Mouse (Mus musculus) erythroblast, embryonic 14.5 days (primary cell): Measurements from ENCODE around the gene Tef. TPM values are rescaled to one million over a fixed set of nuclear protein-coding genes. Genes with fewer than 3 reads are reported as not detected.

Experiments
- H3K27me3 ChIP-seq: 2 replicates; pipeline ENCODE4 v1.6.1; 2012; ENCODE audit warnings: inconsistent platforms; ENCODE audit not compliant: control insufficient read depth
- H3K36me3 ChIP-seq: 2 replicates; pipeline ENCODE4 v1.6.1; 2012; ENCODE audit warnings: mild to moderate bottlenecking, inconsistent platforms; ENCODE audit not compliant: control insufficient read depth
- H3K4me1 ChIP-seq: 2 replicates; pipeline ENCODE4 v1.6.1; 2012; ENCODE audit warnings: inconsistent platforms; ENCODE audit not compliant: control insufficient read depth
- H3K4me3 ChIP-seq: replicated peaks from 2 replicates; pipeline ENCODE3; 2012; ENCODE audit warnings: moderate library complexity, mild to moderate bottlenecking, inconsistent platforms
- H3K9me3 ChIP-seq: 2 replicates; pipeline ENCODE4 v1.6.1; 2012; ENCODE audit warnings: low read length, inconsistent platforms, mixed read lengths; ENCODE audit not compliant: control insufficient read depth
- GATA1 ChIP-seq: IDR thresholded peaks from 2 replicates; pipeline ENCODE4 v1.6.1; 2012; ENCODE audit warnings: low read length, inconsistent platforms, mixed read lengths
- TAL1 ChIP-seq: IDR thresholded peaks from 3 replicates; pipeline ENCODE4 v1.6.1; 2012; ENCODE audit warnings: low read length, inconsistent platforms, mixed read lengths
- polyA plus RNA-seq: library from polyadenylated mRNA; stranded (reverse); fragments of >175 nt; gene quantifications from 2 replicates; pipeline ENCODE4 v1.2.3, GENCODE M21; 2012

Gene Tef
- polyA plus RNA-seq, 1 experiment: 0.26 TPM

DNA sequence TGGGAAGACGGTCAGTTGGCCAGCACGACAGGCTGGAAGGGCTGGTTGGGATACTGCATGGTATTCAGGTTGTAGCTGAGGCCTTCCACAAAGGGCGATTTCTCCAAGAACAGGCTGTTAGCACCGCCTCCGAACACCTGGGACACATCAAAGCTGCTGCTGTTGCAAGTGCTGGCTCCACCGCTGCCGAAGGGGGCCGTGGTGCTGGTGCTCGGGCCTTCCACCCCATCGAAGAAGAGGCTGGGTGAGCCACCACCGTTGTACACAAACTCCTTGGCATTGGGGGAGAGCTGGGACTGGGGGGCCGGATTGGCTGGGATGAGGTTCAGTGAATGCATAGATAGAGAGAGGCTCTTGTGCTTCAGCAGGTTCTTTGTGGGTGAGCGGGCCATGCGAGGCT, 48.5 kb downstream of the Tef start:
- no peaks in the 10 kb centered on the region for H3K27me3 ChIP-seq
- no peaks in the 10 kb centered on the region for H3K9me3 ChIP-seq
- peaks cover 25% of the 10 kb centered on the region for H3K4me1 ChIP-seq
- peaks cover 69% of the 10 kb centered on the region for H3K36me3 ChIP-seq
- TF ChIP-seq TAL1 (no peak), GATA1 (no peak)
- H3K4me3 ChIP-seq: no peak overlapping the region

DNA sequence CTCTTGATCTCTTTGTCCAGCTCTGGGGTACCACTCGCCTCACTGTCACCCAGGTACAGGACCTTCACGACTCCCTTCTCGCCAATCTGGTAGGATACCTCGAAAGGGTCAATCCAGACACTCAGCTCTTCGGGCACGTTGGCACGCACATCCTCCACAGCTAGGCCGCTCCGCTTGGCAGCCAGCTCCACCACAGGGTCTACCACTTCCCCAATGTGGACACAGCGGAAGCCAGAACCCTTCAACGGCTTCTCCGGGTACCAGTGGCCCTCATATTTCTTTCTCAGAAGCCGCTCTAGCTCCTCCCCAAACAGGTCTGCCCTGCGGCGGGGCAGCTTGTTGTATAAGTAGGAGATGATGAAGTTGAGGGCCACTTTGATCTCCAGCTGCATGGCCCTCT, 49.2 kb downstream of the Tef start:
- Histone ChIP-seq H3K27me3 (no peaks in the 10 kb centered on the region), H3K4me3 (no peak overlapping the region), H3K9me3 (no peaks in the 10 kb centered on the region), H3K36me3 (peaks cover 67% of the 10 kb centered on the region), H3K4me1 (peaks cover 28% of the 10 kb centered on the region)
- TF ChIP-seq GATA1 (no peak), TAL1 (no peak)

DNA sequence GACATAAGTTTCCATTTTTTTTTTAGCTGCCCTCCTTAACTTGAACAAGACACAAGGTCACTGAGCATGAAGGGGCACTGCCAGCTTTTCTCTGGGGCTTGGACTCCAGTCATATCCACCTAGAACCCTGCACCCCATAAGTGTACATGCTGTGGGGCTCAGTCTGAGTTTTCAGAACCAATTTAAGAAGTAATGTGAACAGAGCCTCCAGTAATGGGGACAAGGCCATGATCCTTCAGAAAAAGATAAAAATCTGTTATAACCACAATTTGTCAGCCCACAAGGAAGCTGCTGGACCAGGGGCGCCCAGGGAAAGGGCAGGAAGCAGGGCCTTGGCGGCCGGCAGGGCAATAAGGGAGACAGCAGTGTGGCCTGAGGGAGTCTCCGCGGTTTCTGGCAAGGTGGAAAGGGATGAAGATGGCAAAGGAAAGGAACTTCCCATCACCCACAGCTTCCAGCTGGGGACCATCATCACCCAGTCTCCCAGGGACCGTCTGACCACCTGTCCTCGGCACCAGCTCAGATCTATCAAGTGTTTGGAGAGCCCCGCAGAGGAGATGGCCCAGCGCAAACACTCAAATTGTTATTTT, 50.3 kb downstream of the Tef start:
- Histone ChIP-seq H3K4me3 (no peak overlapping the region), H3K27me3 (no peaks in the 10 kb centered on the region), H3K9me3 (no peaks in the 10 kb centered on the region), H3K36me3 (peaks cover 63% of the 10 kb centered on the region), H3K4me1 (peaks cover 40% of the 10 kb centered on the region)
- TF ChIP-seq TAL1: no peak
- no peak for TF ChIP-seq GATA1

DNA sequence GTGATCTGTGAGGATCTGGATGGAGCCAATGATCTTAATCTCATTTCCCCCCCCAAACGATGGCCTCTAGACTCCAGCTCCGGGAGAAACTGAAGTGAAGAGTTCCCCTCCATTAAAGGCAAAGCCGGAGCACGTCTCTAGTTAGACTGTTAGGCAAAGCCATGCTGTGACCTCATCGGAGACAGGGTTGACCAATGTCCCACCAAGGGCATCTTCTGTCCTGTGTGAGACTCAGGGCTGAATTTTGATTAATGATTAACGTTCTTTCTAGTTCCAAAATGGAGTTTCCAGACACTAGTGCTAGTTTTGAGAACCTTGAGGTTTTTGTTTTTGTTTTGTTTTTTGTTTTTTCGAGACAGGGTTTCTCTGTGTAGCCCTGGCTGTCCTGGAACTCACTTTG, 50.9 kb downstream of the Tef start:
- Histone ChIP-seq H3K4me1 (peaks cover 43% of the 10 kb centered on the region), H3K4me3 (no peak overlapping the region), H3K36me3 (peaks cover 57% of the 10 kb centered on the region), H3K27me3 (no peaks in the 10 kb centered on the region), H3K9me3 (no peaks in the 10 kb centered on the region)
- TF ChIP-seq TAL1 (no peak), GATA1 (no peak)

DNA sequence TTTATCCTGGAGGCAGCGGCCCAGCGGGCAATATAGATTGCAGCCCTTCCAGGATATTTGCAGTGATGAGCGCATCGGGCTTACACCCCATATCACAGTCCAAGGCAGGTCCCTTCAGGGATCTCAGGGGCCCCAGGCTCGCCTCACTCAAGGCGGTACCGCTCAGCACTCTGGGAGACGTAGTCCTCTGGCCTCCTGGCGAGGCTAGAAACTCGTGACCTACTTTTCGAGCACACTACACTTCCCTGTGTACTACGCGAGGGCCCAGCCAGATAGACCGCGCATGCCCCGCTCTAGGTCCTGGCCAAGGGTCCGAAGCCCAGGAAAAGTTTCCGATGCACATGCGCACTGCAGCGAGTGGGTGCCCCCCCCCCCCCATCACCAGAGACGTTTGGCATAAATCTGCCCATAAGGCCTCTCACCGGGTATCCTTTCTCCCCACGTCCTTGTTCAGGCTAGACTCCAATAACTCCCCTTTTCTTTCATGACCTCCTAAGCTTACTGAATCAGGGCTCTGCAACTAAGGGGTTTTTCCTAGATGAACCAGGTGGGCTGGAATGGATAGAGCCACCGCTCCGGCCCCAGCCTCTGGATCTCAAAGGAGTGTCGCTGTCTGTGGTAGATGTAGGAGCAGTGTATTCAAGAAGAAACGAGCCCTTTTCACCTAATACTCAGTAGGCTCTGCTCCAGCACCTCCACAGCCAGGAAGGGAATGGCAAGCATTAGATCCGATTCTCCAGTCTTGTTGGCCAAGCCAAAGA, 54.0 kb downstream of the Tef start:
- Histone ChIP-seq H3K4me1 (peaks cover 61% of the 10 kb centered on the region), H3K36me3 (peaks cover 33% of the 10 kb centered on the region), H3K9me3 (no peaks in the 10 kb centered on the region), H3K27me3 (peaks cover 7% of the 10 kb centered on the region), H3K4me3 (peak overlapping the region; percentile 97)
- no peak for TF ChIP-seq GATA1
- no peak for TF ChIP-seq TAL1

DNA sequence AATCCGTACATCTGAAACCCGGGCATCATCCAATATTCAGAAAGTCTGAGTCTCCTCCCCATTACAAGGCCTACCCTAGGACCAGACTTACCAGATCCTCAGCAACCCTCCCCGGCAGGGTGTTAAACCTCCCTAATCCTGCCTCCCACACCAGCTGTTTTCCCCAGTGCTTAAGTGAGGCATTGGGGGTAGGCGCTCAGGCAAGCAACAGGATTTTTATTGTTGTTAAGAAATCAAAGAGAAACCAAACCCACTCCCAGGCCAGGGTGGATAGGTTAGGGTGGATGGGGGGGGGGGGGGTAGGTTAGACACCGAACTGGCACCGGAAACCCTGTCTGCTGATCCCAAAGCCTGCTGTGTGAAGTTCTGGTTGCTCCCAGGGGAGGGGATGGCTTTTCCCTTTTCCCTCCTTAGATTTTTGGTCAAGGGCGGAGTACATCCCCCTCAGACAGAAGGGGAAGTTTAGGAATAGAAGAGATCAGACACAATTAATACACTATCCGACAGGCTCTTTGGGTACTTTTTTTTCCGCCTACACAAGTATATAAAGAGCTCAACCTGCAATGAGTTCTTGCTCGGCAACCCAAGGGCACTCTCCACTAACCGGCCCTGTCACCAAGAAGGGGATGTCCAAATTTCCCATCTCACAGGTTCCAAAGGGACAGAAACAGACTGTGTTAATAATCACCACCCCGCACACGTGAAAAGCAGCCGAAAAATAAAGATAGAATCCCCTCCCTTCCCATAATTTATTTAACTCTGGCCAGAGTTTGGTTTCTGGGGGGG, 54.9 kb downstream of the Tef start:
- H3K36me3 ChIP-seq: peaks cover 24% of the 10 kb centered on the region
- peaks cover 7% of the 10 kb centered on the region for H3K27me3 ChIP-seq
- peak overlapping the region; percentile 97 for H3K4me3 ChIP-seq
- TF ChIP-seq TAL1 (no peak), GATA1 (no peak)
- no peaks in the 10 kb centered on the region for H3K9me3 ChIP-seq
- H3K4me1 ChIP-seq: peaks cover 61% of the 10 kb centered on the region

DNA sequence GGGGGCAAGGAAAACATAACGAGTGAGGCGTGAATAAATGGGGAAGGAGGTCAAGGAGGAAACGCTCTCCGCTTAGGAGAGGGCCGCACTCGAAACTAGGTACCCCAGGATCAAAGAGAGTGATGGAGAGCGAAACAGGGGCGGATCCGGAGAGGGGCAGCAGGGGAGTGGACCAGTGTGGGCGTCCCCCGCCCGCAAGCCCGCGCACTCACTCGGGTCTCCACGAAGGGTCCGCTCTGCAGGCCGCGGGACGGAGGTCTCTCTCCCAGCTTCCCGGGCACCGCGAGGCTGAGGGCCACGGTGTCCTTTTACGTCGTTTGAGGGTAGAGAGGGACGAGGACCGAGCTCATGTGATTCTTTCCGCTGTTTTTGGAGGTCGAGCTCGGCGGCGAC, 55.5 kb downstream of the Tef start:
- TF ChIP-seq GATA1: no peak
- no peak for TF ChIP-seq TAL1
- Histone ChIP-seq H3K36me3 (peaks cover 20% of the 10 kb centered on the region), H3K9me3 (no peaks in the 10 kb centered on the region), H3K4me1 (peaks cover 59% of the 10 kb centered on the region), H3K4me3 (peak overlapping the region; percentile 97), H3K27me3 (peaks cover 7% of the 10 kb centered on the region)

DNA sequence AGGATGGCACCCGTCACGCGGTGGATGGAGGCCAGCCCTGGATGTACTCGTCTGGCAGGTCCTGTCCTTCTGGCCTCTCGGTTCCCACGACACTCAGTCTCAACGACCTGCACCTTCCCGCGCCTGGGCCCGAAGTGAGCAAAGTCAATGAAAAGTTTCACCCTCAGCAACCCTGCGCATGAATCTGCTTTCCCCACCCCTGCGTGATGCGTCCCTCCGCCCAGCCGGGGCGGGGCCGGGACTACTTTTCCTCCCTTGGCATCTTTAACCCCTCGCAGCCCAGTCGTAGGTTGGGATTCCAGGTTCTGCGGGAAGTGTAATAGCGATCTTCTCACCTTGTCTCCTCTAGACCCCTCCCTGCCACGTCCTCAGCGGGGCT, 55.9 kb downstream of the Tef start:
- H3K4me1 ChIP-seq: peaks cover 59% of the 10 kb centered on the region
- H3K9me3 ChIP-seq: no peaks in the 10 kb centered on the region
- peaks cover 7% of the 10 kb centered on the region for H3K27me3 ChIP-seq
- peaks cover 18% of the 10 kb centered on the region for H3K36me3 ChIP-seq
- peak overlapping the region; percentile 97 for H3K4me3 ChIP-seq
- TF ChIP-seq GATA1: no peak
- no peak for TF ChIP-seq TAL1

DNA sequence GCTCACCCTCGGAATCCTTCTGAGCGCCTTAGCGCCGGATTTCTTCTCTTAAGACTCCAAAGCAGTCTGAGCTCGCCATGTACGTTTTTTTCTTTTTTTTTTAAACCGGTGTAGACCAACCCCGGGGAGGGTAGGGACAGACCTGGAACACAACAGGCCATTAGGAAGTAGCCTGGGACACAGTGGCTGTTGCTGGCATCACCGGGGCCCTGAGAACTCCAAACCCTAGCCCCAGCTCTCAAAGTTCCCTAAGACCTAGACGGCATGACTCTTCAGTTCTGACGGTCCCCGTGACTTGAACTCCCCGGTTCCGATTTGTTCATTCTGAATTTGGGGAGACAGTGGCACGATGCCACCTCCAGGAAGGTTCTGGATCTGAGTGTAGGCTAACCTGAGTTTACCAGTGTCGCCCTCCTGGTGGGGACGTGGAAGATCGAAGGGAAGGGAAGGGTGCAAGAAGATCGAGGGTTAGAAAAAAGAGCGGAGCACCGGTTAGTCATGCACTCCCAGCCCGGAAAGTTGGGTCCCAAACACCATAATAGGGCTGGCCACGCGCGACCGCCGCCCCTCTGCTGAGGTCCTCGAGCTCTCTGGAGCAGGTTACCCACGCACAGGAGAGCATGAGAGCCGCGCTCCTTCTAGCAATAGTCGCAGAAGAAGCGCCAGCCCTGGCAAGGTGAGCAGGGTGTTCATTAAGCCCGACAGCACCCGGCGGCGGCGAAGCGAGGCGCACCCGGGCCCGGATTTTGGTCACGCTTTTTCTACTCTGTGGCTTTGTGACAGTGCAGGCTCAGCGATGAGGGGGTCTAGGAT, 56.5 kb downstream of the Tef start, which contains the start of gene Tob2:
Gene Tob2 (minus strand): TSS at position 280 of the 813 bp plus-strand sequence.
- Histone ChIP-seq H3K9me3 (no peaks in the 10 kb centered on the region), H3K4me1 (peaks cover 59% of the 10 kb centered on the region), H3K4me3 (peak within 1 kb of the TSS; percentile 97), H3K27me3 (peaks cover 7% of the 10 kb centered on the region), H3K36me3 (peaks cover 19% of the 10 kb centered on the region)
- no peak for TF ChIP-seq TAL1
- TF ChIP-seq GATA1: no peak
